Mouse (Mus musculus) lung, postnatal 36 days (tissue): ENCODE data around the gene Polr2b.

Source experiments
- DNase-seq: peaks from one replicate; pipeline ENCODE4 v3.0.0; 2022; ENCODE audit warnings: mixed read lengths

The Polr2b gene

GRCm38 (mm10) chr5:77299486-77299885, 10.5 kb upstream of the Polr2b start:
- DNase-seq, result no peak

- DNase-seq, result no peak
Measured at GRCm38 (mm10) chr5:77301296-77301903, 8.5 kb upstream of the Polr2b start.

- no peak for DNase-seq
Measured at GRCm38 (mm10) chr5:77307821-77308553, 2.0 kb upstream of the Polr2b start.

- peak; percentile 31 for DNase-seq
Measured at GRCm38 (mm10) chr5:77309051-77309906, 668 bp upstream of the Polr2b start.

- DNase-seq, result no peak
Measured at GRCm38 (mm10) chr5:77314206-77314605, 4.3 kb downstream of the Polr2b start.

- no peak for DNase-seq
Measured at GRCm38 (mm10) chr5:77314986-77315385, 5.0 kb downstream of the Polr2b start.

- DNase-seq, result no peak
Measured at GRCm38 (mm10) chr5:77324936-77325335, 15.0 kb downstream of the Polr2b start.

GRCm38 (mm10) chr5:77330154-77330553, 20.2 kb downstream of the Polr2b start:
- no peak for DNase-seq

GRCm38 (mm10) chr5:77340033-77340432, 30.1 kb downstream of the Polr2b start:
- no peak for DNase-seq

GRCm38 (mm10) chr5:77348901-77349300, 39.0 kb downstream of the Polr2b start:
- no peak for DNase-seq

- no peak for DNase-seq
Measured at GRCm38 (mm10) chr5:77349971-77350658, 40.2 kb downstream of the Polr2b start.

GRCm38 (mm10) chr5:77351691-77352090, 41.7 kb downstream of the Polr2b start:
- no peak for DNase-seq

- DNase-seq, result peak; percentile 95
Measured at GRCm38 (mm10) chr5:77354361-77354787, 44.4 kb downstream of the Polr2b start.

GRCm38 (mm10) chr5:77355307-77356265, 45.6 kb downstream of the Polr2b start:
- DNase-seq, result peak; percentile 33

- DNase-seq, result peak; percentile 88
Measured at GRCm38 (mm10) chr5:77357405-77358149, 47.6 kb downstream of the Polr2b start.

- DNase-seq, result peak; percentile 80
Measured at GRCm38 (mm10) chr5:77358347-77358746, 48.4 kb downstream of the Polr2b start.

GRCm38 (mm10) chr5:77359971-77360370, 50.0 kb downstream of the Polr2b start:
- DNase-seq, result no peak

- no peak for DNase-seq
Measured at GRCm38 (mm10) chr5:77361006-77361405, 51.1 kb downstream of the Polr2b start.

GRCm38 (mm10) chr5:77362120-77362519, 52.2 kb downstream of the Polr2b start:
- DNase-seq, result peak; percentile 51

- DNase-seq, result no peak
Measured at GRCm38 (mm10) chr5:77363650-77364049, 53.7 kb downstream of the Polr2b start.
